Mouse (Mus musculus) induced T-regulatory cell, adult 2 months (primary cell): ENCODE data around the gene Sirt2.

Source experiments
- DNase-seq: peaks from one replicate; pipeline ENCODE4 v3.0.0-alpha.2; 2012; ENCODE audit warnings: low read depth

Gene Sirt2

DNA sequence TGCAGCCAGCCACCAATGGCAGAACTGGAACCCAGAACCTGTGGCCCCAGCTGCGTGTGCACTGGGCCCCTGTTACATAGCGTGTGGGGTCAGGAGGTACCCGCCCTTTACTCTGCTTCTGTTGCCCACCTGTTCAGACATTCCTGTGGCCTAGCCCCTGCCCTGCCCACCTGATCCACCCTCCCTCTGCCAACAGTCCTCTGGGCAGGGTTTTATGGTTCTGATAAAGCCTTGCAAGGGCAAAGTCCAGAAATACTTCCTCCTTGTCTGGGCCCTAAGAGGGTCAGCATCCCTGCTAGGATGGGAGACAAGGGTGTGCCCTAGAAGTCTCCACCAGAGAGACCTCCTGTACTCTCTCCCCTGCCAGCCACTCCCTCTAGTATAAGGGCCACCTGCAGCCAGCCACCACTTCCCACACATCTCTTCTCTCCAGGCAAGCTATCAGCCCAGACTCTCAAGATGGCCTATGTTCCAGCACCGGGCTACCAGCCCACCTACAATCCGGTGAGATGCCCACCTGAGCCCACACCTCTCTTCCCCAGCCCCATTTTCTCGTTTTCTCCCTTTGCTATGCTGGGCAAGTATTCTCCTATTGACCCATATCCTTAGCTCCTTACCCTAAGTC, 67.3 kb downstream of the Sirt2 start, which contains the start of gene Lgals4:
Gene Lgals4 (plus strand): TSS at position 132 of the 625 bp plus-strand sequence.
- DNase-seq: no peak

GRCm38 (mm10) chr7:28836936-28837335, 70.4 kb downstream of the Sirt2 start:
- no peak for DNase-seq
